Mouse (Mus musculus) neutrophil, adult 59 days (primary cell): ENCODE measurements around the gene Ucn2. TPM values are rescaled to one million over a fixed set of nuclear protein-coding genes. Genes with fewer than 3 reads are reported as not detected.

Source experiments
- total RNA-seq, 2 experiments: library from RNA; stranded (reverse); gene quantifications; 1 replicate in 1 of 2; 2 replicates in 1 of 2; pipeline ENCODE4 v1.2.4; 2023

Ucn2 gene
- under 1 TPM in 1 of 2 experiments, not detected in 1; 0.33 TPM for total RNA-seq

DNA sequence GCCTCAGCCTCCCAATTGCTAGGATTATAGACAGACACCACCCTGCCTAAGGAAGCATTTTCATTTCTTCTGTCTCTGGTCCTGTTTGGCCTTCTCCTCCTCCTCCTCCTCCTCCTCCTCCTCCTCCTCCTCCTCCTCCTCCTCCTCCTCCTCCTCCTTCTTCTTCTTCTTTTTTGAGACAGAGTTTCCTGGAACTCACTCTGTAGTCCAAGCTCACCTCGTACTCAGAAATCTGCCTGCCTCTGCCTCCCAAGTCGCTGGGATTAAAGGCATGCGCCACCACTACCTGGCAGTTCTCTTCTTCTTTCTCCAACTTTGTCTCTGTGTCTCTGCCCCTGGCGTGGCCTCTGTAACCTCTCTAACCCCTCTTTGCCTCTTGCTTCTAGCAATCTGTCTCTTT is at the start of gene Ucn2:
TSS of gene Ucn2 (plus strand) at position 301 of the 400 bp plus-strand sequence.

DNA sequence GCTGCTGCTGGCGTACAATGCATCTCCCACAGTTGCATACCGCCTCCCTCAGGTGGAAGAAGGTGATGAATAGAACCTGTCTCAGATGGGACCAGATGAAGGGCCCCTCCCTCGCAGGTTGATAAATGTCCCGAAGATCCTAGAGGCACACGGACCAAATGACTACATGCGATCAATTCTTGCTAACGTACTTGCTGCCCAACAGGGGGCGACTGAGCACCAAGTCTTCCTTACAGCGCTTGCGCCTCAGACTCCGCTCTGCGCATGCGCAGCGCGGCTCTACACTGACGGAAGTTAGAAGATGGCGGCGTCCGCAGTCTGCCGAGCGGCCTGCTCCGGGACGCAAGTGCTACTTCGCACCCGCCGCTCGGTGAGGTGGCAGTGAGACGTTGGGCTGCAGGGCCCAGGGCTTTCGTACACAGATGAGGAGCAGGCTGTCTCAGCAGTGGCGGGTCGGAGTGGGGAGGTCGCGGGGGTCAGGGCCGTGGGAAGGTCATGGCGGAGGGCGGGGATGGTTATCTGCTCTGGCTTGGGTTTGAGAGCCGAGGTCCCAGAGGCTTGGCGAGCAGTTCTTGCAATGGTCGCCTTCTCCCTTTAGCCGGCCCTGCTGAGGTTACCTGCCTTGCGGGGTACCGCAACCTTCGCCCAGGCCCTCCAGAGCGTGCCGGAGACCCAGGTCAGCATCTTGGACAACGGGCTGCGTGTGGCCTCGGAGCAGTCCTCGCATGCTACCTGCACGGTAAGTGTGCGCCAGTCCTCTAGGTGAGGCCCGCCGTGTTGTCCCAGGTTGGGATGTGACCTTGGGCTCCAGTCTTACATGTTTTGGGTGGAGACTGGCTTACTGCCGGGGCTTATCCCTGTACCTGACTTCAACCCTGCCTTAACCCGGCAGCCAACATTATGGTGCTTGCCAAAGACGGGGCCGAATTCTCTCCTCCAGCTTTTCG is 49.1 kb upstream of the Ucn2 start, which contains the start of gene Uqcrc1:
TSS of gene Uqcrc1 (plus strand) at position 216 of the 947 bp plus-strand sequence.

DNA sequence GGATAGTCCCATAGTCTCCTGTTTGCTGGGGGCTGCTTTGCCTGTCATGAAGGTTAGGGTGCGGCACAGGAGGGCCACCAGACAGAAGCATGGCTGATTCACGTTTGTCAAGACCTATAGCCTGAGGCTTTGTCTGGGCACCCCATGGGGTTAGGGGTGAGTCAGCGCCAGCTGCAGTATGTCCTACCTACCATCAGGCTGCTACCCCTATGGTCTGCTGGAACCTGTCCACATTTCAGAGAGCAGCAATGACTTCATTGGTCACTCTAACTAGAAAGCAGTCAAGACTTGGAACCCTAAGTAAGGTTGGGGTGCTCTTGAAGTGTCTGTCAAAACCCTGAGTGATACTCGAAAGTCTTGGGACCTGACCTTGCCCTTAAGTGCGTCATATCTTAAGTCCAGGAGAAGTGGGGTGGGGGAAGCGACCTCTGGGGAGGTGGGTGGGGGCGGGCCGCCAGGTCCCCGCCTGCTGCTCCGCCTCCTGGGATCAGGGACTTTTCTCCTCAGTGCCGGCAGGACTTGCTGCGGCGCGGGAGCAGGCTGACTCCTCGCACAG is 32.7 kb upstream of the Ucn2 start, which contains the start of gene Col7a1:
TSS of gene Col7a1 (plus strand) at position 506 of the 556 bp plus-strand sequence.

DNA sequence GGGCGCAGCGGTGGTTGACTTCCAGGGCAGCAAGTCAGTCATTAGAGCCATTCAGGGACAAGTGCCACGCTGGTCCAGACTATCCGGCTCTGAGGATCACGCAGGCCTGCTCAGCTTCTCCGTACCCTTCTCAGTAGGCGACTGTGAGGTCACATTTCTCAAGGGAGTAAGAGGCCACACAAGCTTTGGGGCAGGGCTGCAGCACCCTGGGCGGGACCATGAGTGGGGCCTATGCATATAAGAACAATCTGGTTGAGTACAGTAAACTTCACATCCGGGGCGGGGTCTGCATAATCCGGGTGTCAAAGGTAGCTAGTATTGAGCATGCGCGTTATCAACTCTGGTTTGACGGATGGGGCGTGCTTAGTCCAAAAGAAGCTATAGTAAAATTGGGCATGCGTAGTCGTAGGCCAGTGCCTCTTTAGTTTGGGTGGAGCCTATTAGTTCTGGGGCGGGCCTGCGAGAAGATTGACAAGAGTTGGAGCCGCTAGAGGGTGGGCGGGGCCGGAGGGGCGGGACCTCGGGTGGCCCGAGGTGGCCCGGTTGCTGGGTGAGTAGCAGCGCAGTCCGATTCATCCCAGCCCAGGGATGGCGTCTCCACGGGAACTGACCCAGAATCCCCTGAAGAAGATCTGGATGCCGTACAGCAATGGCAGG is 5.7 kb downstream of the Ucn2 start, which contains the start of gene Pfkfb4:
TSS of gene Pfkfb4 (plus strand) at position 351 of the 657 bp plus-strand sequence.

Other genes starting within 250 kb of the Ucn2 start
- gene Ip6k2, start 202.2 kb upstream of the Ucn2 start, total RNA-seq, result 10 to 100 TPM; 37.4 to 37.5 TPM
- gene Nckipsd, start 177.6 kb upstream of the Ucn2 start, total RNA-seq, result 10 to 100 TPM in 1 of 2 experiments, 1 to 10 TPM in 1; 8.0 to 11.6 TPM
- 10 to 100 TPM; 62.0 to 66.3 TPM for gene Celsr3, start 159.7 kb upstream of the Ucn2 start, total RNA-seq
- 10 to 100 TPM in 1 of 2 experiments, 1 to 10 TPM in 1; 7.8 to 10.0 TPM for gene Slc26a6, start 132.7 kb upstream of the Ucn2 start, total RNA-seq
- not detected for gene Tmem89, start 71.4 kb upstream of the Ucn2 start, total RNA-seq
- 100 to 1,000 TPM; 138 to 154 TPM for gene Uqcrc1, start 49.4 kb upstream of the Ucn2 start, total RNA-seq
- 1 to 10 TPM; 1.4 to 2.2 TPM for gene Col7a1, start 32.4 kb upstream of the Ucn2 start, total RNA-seq
- 100 to 1,000 TPM; 145 to 160 TPM for gene Pfkfb4, start 5.8 kb downstream of the Ucn2 start, total RNA-seq
- gene Shisa5, start 52.6 kb downstream of the Ucn2 start, total RNA-seq, result 100 to 1,000 TPM; 198 to 256 TPM
- 10 to 100 TPM; 46.5 to 47.0 TPM for gene Trex1, start 73.7 kb downstream of the Ucn2 start, total RNA-seq
- gene Atrip, start 88.1 kb downstream of the Ucn2 start, total RNA-seq, result 10 to 100 TPM; 12.7 to 16.1 TPM
- 1 to 10 TPM; 5.3 to 5.7 TPM for gene Ccdc51, start 96.5 kb downstream of the Ucn2 start, total RNA-seq
- 100 to 1,000 TPM; 255 to 275 TPM for gene Tma7, start 96.6 kb downstream of the Ucn2 start, total RNA-seq
- gene Plxnb1, start 109.4 kb downstream of the Ucn2 start, total RNA-seq, result not detected
- gene Fbxw21, start 176.0 kb downstream of the Ucn2 start, total RNA-seq, result not detected
- not detected for gene Fbxw13, start 210.0 kb downstream of the Ucn2 start, total RNA-seq
- gene Fbxw20, start 248.7 kb downstream of the Ucn2 start, total RNA-seq, result not detected